Mouse (Mus musculus) gastrocnemius, postnatal 25 days (tissue): ENCODE results near the gene Ugt2a1. TPM values are rescaled to one million over a fixed set of nuclear protein-coding genes. Genes with fewer than 3 reads are reported as not detected.
"Not testable (repeated sequence)": the region's sequence is repeated elsewhere in the genome, so short reads cannot be mapped to it uniquely, and the experiment has no call there.

Experiments
- DNase-seq: peaks from one replicate; pipeline ENCODE4 v3.0.0; 2022
- long read RNA-seq, 2 experiments: library from polyadenylated mRNA; stranded (forward); transcript quantifications; one replicate each; pipeline ENCODE4 v2.0.0; 2021
- total RNA-seq, 2 experiments: library from RNA; stranded (reverse); gene quantifications; 1 replicate in 1 of 2; 2 replicates in 1 of 2; pipeline ENCODE4 v1.2.3; 2021

Ugt2a1 gene
- total RNA-seq: not detected
- long read RNA-seq, experiment 1: 0 reads
- long read RNA-seq, experiment 2: 0 reads

DNA sequence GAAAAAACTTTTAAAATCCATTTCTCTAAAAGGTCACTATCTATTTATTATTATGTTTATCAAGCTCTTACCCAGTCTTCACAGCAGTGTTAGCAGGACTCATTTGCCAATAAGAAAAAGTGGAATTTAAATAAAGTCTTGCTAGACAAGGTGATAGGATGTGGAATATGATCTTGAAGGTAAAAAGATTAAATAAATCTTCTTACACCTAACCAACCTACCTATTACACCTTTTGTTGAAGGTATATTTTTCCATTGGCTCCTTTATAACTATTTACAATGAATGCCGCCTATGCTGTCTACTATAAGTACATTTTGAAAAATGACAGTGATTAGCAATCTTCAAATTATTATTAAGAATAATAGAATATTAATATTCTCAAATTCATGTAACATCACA, at the start of gene Ugt2a1:
Gene Ugt2a1 (minus strand): TSS at position 101 of the 400 bp plus-strand sequence.
- DNase-seq: no peak

DNA sequence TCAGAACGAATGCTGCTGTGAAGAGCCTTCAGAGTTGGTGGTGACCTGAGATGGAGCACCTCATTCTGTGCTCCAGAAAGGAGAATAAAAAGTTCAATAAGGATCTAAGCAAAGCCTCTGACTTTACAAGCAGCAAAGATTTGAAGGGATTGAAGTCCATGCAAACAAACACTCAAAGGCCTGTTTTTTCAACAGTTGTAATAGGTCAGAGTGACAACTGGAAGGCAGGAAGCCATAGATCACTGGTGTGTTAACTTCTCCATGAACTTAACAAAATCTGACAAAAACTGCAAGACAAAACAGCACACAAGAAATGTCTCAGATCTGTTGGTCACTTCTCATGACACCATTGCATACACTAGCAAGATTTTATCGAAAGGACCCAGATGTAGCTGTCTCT, 47.4 kb upstream of the Ugt2a1 start, which contains the start of gene Sult1b1:
Gene Sult1b1 (minus strand): TSS at position 85 of the 400 bp plus-strand sequence.
- no peak for DNase-seq

DNA sequence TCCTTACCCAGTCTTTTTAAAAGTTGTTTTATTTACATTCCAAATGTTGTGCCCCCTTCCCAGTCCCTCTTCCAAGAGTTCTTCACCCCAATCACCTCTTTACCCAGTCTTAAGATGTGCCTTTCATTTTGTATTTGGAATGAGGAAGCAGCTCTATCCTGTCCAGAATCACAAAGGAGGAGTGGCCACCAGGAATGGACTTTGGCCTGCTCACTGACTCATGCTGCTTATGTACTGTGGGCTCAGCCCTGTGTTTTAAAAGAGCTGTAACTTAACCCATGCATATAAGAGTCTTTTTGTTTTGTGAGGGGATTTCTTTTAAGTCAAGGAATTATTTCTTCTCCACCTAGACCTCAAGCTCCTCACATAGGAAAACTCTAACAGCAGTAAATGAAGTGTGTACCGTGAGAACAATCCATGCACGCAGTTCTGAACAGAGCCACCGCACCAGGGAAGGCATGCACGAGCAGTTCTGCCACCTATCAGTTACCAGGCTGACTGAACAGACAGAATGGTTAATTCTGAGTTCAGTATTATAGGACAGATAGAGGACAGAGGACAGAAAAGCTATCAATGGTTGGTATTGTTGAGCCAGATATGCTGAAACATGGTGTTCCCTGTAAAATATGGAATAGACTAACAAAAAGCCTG, 45.4 kb upstream of the Ugt2a1 start:
- DNase-seq: no peak

DNA sequence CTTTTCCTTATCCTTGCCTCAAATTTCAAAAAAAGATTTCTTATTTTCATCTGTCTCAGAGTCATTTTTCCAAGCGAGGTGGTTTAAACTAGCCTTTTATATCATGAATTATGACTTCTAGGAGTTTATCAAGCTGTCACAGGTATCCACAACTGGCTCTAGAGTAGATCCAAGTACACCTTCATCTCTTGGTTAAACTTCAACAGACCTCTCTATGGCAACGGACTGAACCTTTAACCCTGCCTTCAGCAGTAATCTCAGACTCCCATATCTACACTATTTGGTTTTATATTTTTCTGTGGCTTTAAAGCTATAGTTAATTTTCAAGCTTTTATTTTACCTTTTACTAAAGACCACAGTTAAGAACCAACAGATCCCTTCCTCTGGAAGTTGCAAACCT, 41.6 kb upstream of the Ugt2a1 start:
- no peak for DNase-seq

GRCm38 (mm10) chr5:87523561-87523960, 32.9 kb upstream of the Ugt2a1 start:
- not testable (repeated sequence) for DNase-seq

GRCm38 (mm10) chr5:87505776-87506458, 15.2 kb upstream of the Ugt2a1 start:
- no peak for DNase-seq

DNA sequence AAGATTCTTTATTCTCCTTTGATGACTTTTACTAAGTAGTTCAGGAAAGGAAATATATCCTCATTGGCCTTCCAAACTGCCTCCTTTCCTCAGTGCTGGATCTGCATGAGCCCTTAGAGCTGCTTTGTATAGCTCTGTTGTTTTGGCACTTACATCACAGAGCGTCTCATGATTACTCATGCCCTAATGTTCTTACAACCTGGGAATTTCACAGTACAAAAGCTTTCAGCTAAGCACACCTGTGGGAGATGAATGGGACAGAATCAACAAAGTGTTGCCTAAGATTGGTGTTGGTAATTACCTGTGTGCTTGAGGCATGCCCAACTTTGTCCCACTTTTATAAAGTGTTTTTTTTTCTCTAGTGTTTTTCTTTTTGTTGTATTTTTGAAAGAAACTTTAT, 12.0 kb upstream of the Ugt2a1 start:
- DNase-seq: no peak

DNA sequence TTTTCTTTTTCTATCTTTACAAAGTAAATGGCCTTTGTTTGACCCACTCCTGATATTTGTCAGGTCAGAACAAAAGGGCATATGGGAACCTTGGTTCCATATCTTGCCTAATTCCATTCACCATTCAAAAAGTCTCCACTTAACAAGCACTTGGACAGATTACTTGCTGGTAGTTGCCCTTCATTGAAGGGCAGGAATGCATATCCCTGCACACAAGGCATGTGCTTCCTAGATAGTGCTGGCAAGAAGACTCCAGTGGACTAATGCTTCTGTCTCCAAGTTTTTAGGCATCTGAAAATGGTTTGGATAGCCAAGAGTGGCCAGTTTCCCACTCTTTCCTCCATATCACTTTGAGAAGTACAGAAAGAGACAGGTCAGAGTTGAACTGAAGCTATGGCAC, 8.7 kb upstream of the Ugt2a1 start:
- DNase-seq: no peak

- DNase-seq: no peak
Observed at GRCm38 (mm10) chr5:87498936-87499335, 8.3 kb upstream of the Ugt2a1 start.

DNA sequence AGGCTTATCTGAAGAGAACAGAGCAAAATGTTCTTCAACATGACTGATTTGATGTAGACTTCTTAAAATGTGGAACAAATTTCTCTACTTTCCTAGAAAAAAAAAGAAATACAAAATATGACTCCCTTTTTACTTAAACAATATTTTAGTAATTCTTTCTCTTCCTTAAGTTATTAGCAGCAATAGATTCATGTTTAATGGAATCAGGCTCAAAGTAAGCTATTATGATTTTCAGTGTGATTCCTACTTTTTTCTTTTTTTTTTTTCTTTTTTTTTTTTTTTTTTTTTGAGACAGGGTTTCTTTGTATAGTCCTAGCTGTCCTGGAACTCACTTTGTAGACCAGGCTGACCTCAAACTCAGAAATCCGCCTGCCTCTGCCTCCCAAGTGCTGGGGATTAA, 4.0 kb downstream of the Ugt2a1 start, which contains the start of gene Gm43638:
Gene Gm43638 (minus strand): TSS at position 101 of the 400 bp plus-strand sequence.
- DNase-seq: not testable (repeated sequence)

DNA sequence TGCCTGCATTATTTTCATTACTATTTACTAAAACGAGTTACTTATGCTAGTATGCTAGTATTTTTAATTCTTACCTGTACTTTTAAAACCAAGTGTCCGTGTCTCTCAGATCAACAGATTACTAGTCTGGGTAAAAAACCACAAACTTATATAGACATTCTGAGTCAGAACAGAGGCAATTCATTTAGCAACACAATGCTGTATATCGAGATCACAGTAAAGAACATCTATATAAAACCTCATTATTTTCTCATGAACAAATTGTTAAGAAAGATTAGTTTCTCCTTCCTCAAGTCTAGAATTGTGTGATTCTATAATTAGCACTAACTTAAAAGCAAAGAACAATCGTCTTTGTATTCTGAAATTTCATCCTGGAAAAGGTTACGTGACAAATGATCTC, 8.5 kb downstream of the Ugt2a1 start, which contains the start of gene Ugt2a2:
Gene Ugt2a2 (minus strand): TSS at position 101 of the 400 bp plus-strand sequence.
- DNase-seq: no peak

GRCm38 (mm10) chr5:87458810-87459209, 31.9 kb downstream of the Ugt2a1 start:
- no peak for DNase-seq

- no peak for DNase-seq
Observed at GRCm38 (mm10) chr5:87457701-87458100, 33.0 kb downstream of the Ugt2a1 start.

DNA sequence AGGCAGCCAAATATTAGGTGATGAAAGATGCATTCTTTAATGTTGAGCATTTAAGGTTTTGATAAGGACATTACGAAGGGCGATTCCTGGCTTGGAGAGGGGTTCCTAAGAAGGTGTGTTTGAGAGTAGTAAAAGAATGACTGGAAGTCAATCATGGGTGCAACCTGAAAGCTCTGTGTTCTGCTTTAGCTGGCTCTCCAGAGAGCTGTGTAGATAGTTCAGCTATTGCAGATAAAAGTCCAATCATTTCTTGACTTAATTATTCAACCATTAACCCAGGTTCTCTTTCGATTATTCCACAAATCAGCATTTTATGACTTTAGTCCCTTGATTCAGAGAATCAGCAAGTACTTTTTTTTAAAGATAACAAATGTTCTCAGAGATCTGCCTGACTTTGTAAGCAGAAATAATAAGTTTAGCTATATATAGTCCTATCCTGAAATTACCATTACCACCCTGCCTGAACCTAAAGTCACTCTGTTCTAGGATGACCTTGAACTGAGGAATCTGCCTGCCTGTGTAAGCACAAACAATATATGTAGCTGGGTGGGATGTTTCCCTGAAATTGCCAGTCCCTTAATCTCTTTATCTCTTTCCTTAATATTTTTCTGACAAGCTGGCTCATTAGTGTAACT, 34.3 kb downstream of the Ugt2a1 start:
- DNase-seq: no peak

- no peak for DNase-seq
Observed at GRCm38 (mm10) chr5:87455519-87455918, 35.2 kb downstream of the Ugt2a1 start.

- not testable (repeated sequence) for DNase-seq
Observed at GRCm38 (mm10) chr5:87452514-87452913, 38.2 kb downstream of the Ugt2a1 start.

- no peak for DNase-seq
Observed at GRCm38 (mm10) chr5:87436264-87436663, 54.4 kb downstream of the Ugt2a1 start.

DNA sequence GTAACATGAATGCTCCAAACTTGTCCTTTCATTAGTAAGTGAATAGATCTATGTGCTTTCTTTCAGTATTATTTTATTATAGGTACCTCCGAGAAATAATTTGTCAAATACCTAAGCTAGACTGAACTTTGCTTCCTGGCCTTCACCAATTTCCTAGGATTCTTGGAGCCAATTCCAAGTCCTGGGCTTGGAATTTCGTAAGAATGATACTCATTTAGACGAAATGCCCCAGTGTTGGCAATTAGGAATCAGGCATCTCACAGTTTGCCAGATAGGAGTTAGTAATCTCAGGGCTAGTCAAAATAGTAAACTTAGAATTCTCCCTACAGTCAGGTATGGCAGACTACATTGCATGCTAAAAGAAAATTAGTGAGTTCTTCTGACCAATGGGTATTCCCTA, 65.0 kb downstream of the Ugt2a1 start:
- no peak for DNase-seq

- DNase-seq: not testable (repeated sequence)
Observed at GRCm38 (mm10) chr5:87424041-87424440, 66.6 kb downstream of the Ugt2a1 start, which contains the start of gene Ugt2b38. Ugt2b38 (minus strand) TSS chr5:87424203.
